Mouse (Mus musculus): ENCODE measurements around the gene Nedd9. TPM values are rescaled to one million over a fixed set of nuclear protein-coding genes. Genes with fewer than 3 reads are reported as not detected.

Gene Nedd9
- polyA plus RNA-seq, 1 experiment from 2014 or later, result 22.9 TPM

DNA sequence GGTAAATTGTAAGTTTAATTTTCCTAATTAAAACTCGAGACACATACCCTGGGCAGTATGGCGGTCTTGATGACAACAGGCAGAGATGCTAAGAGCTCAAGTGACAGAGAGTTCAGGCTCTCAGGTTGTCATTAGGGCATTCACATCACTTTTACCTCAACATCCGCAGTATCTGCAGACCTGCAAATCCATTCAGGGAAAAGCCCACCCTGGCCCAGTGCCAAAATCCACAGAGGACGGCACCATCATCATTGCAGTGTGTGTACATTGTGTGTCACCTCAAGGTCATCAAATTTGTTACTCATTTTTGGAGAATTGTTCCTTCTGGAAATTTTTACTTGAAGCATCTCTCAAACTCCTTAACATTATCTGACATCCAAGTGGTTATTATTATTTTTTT is 102.3 kb downstream of the Nedd9 start:
- H3K27ac ChIP-seq (replicated peaks in 1 of 2; ENCODE audit: control insufficient read depth in 1 of 2, insufficient read depth in 1 of 2, low read depth in 2 of 2, low read length in 2 of 2), result no peak overlapping the region
- 73% methylated on average over 4 of the region's 4 CpGs for WGBS
- no peak for ATAC-seq (ENCODE audit: insufficient number of reproducible peaks, insufficient read depth, low FRiP score, low read depth)
- H3K27me3 ChIP-seq (ENCODE audit: control insufficient read depth, insufficient read depth, low read length), result no peaks in the 10 kb centered on the region
- H3K9me3 ChIP-seq (ENCODE audit: control insufficient read depth, low read length), result no peaks in the 10 kb centered on the region
- H3K4me2 ChIP-seq (ENCODE audit: low read length), result no peak overlapping the region
- H3K4me3 ChIP-seq (ENCODE audit: control insufficient read depth in 1 of 2, insufficient read depth in 1 of 2, low read depth in 1 of 2, low read length in 2 of 2), result no peak overlapping the region
- no peak overlapping the region for H3K9ac ChIP-seq (ENCODE audit: low read length)
- H3K36me3 ChIP-seq (ENCODE audit: control insufficient read depth, insufficient read depth, low read length), result no peaks in the 10 kb centered on the region
- no peaks in the 10 kb centered on the region; a peak in 1 of 4 replicates for H3K4me1 ChIP-seq (ENCODE audit: control insufficient read depth in 2 of 2, insufficient read depth in 2 of 2, low read length in 2 of 2)

- H3K36me3 ChIP-seq (ENCODE audit: control insufficient read depth, insufficient read depth, low read length), result no peaks in the 10 kb centered on the region
- H3K4me2 ChIP-seq (ENCODE audit: low read length), result no peak overlapping the region
- no peak overlapping the region for H3K4me3 ChIP-seq (ENCODE audit: control insufficient read depth in 1 of 2, insufficient read depth in 1 of 2, low read depth in 1 of 2, low read length in 2 of 2)
- no peak overlapping the region for H3K9ac ChIP-seq (ENCODE audit: low read length)
- no peaks in the 10 kb centered on the region for H3K9me3 ChIP-seq (ENCODE audit: control insufficient read depth, low read length)
- H3K27ac ChIP-seq (replicated peaks in 1 of 2; ENCODE audit: control insufficient read depth in 1 of 2, insufficient read depth in 1 of 2, low read depth in 2 of 2, low read length in 2 of 2), result no peak overlapping the region
- H3K27me3 ChIP-seq (ENCODE audit: control insufficient read depth, insufficient read depth, low read length), result no peaks in the 10 kb centered on the region
- H3K4me1 ChIP-seq (ENCODE audit: control insufficient read depth in 2 of 2, insufficient read depth in 2 of 2, low read length in 2 of 2), result no peaks in the 10 kb centered on the region; a peak in 1 of 4 replicates
- no peak for ATAC-seq (ENCODE audit: insufficient number of reproducible peaks, insufficient read depth, low FRiP score, low read depth)
These were observed 104.5 kb downstream of the Nedd9 start for GRCm38 (mm10) chr13:41382635-41383034.

GRCm38 (mm10) chr13:41381806-41382546 is 105.2 kb downstream of the Nedd9 start:
- Histone ChIP-seq H3K27me3 (ENCODE audit: control insufficient read depth, insufficient read depth, low read length) (no peaks in the 10 kb centered on the region), H3K4me1 (ENCODE audit: control insufficient read depth in 2 of 2, insufficient read depth in 2 of 2, low read length in 2 of 2) (no peaks in the 10 kb centered on the region; a peak in 1 of 4 replicates), H3K36me3 (ENCODE audit: control insufficient read depth, insufficient read depth, low read length) (no peaks in the 10 kb centered on the region), H3K27ac (replicated peaks in 1 of 2; ENCODE audit: control insufficient read depth in 1 of 2, insufficient read depth in 1 of 2, low read depth in 2 of 2, low read length in 2 of 2) (no peak overlapping the region), H3K9me3 (ENCODE audit: control insufficient read depth, low read length) (no peaks in the 10 kb centered on the region), H3K4me3 (ENCODE audit: control insufficient read depth in 1 of 2, insufficient read depth in 1 of 2, low read depth in 1 of 2, low read length in 2 of 2) (no peak overlapping the region), H3K4me2 (ENCODE audit: low read length) (no peak overlapping the region), H3K9ac (ENCODE audit: low read length) (no peak overlapping the region)
- no peak for ATAC-seq (ENCODE audit: insufficient number of reproducible peaks, insufficient read depth, low FRiP score, low read depth)
- WGBS, result 83% methylated on average over 5 of the region's 5 CpGs

DNA sequence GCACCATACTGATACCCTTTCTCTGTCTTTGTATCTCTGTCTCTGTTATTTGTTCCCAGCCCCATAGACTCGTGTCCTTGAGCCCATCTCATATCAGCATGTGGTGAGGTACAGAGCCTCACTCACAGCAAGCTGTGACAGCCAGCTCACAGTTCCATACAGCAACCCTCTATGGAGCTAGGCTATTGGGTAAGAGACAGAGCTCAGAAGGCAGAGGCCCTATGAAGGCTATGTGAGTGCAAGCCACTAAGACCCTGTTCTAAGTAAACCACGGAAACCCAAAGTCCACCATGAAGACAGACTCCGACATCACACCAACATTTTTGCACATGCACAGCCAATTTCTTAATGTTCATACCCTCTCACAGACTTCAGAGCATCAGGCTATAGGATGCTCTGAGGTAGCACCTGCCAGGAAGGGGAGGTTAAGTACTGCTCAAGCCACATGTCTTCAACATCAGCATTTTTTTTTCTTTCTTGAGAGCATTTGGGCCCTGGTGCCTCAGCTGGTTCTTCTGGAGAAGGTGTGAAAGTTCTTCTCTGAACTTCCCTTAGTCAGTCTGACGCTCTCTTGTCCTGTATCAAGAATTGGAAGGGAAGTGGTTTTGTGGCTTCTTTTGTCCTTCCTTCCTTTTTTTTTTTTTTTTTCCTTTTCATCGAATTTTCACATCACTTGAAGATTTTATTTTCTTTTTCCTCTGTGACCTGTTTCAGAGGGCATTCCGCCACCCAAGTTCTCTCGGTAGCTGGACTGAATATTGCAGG is 105.9 kb downstream of the Nedd9 start:
- 75% methylated on average over 7 of the region's 7 CpGs for WGBS
- no peak overlapping the region for H3K9ac ChIP-seq (ENCODE audit: low read length)
- no peak for ATAC-seq (ENCODE audit: insufficient number of reproducible peaks, insufficient read depth, low FRiP score, low read depth)

GRCm38 (mm10) chr13:41379951-41380465 is 107.2 kb downstream of the Nedd9 start:
- H3K4me2 ChIP-seq (ENCODE audit: low read length), result no peak overlapping the region
- H3K9me3 ChIP-seq (ENCODE audit: control insufficient read depth, low read length), result no peaks in the 10 kb centered on the region
- WGBS, result 88% methylated on average over 4 of the region's 4 CpGs
- H3K4me1 ChIP-seq (ENCODE audit: control insufficient read depth in 2 of 2, insufficient read depth in 2 of 2, low read length in 2 of 2), result no peaks in the 10 kb centered on the region
- no peak for ATAC-seq (ENCODE audit: insufficient number of reproducible peaks, insufficient read depth, low FRiP score, low read depth)
- H3K27me3 ChIP-seq (ENCODE audit: control insufficient read depth, insufficient read depth, low read length), result no peaks in the 10 kb centered on the region
- no peak overlapping the region for H3K4me3 ChIP-seq (ENCODE audit: control insufficient read depth in 1 of 2, insufficient read depth in 1 of 2, low read depth in 1 of 2, low read length in 2 of 2)
- H3K36me3 ChIP-seq (ENCODE audit: control insufficient read depth, insufficient read depth, low read length), result no peaks in the 10 kb centered on the region
- no peak overlapping the region for H3K27ac ChIP-seq (replicated peaks in 1 of 2; ENCODE audit: control insufficient read depth in 1 of 2, insufficient read depth in 1 of 2, low read depth in 2 of 2, low read length in 2 of 2)
- no peak overlapping the region for H3K9ac ChIP-seq (ENCODE audit: low read length)

More for the DNA sequence above, 105.9 kb downstream of the Nedd9 start:
- Histone ChIP-seq H3K4me3 (ENCODE audit: control insufficient read depth in 1 of 2, insufficient read depth in 1 of 2, low read depth in 1 of 2, low read length in 2 of 2) (no peak overlapping the region), H3K4me1 (ENCODE audit: control insufficient read depth in 2 of 2, insufficient read depth in 2 of 2, low read length in 2 of 2) (no peaks in the 10 kb centered on the region), H3K9me3 (ENCODE audit: control insufficient read depth, low read length) (no peaks in the 10 kb centered on the region), H3K36me3 (ENCODE audit: control insufficient read depth, insufficient read depth, low read length) (no peaks in the 10 kb centered on the region), H3K27ac (replicated peaks in 1 of 2; ENCODE audit: control insufficient read depth in 1 of 2, insufficient read depth in 1 of 2, low read depth in 2 of 2, low read length in 2 of 2) (no peak overlapping the region), H3K27me3 (ENCODE audit: control insufficient read depth, insufficient read depth, low read length) (no peaks in the 10 kb centered on the region), H3K4me2 (ENCODE audit: low read length) (no peak overlapping the region)

DNA sequence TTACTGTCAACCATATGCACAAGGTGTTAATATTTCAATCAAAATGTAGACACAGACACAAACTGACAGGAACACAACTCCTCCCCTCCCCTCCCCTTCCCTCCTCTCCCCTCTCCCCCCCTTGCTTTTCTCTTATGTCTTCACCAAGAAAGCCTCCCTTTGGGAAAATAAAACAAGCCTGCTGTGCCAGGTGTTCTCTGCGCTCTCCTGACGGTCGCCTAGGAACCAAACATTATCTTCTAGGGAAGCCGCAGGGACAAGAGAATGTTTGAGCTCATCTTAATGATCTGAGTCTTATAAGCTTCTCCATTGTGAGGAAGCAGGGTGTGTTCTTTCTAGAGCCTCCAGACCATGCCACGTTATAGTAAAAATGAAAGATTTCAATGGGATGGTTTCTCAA is 108.7 kb downstream of the Nedd9 start:
- Histone ChIP-seq H3K4me2 (ENCODE audit: low read length) (no peak overlapping the region), H3K36me3 (ENCODE audit: control insufficient read depth, insufficient read depth, low read length) (no peaks in the 10 kb centered on the region)
- WGBS, result 76% methylated on average over 5 of the region's 5 CpGs

GRCm38 (mm10) chr13:41377856-41378255 is 109.3 kb downstream of the Nedd9 start:
- no peak overlapping the region for H3K27ac ChIP-seq (replicated peaks in 1 of 2; ENCODE audit: control insufficient read depth in 1 of 2, insufficient read depth in 1 of 2, low read depth in 2 of 2, low read length in 2 of 2)
- no peak for ATAC-seq (ENCODE audit: insufficient number of reproducible peaks, insufficient read depth, low FRiP score, low read depth)
- no peak overlapping the region for H3K9ac ChIP-seq (ENCODE audit: low read length)
- WGBS, result 88% methylated on average over 9 of the region's 9 CpGs
- peaks cover 0 to 2% of the 10 kb centered on the region in 2 experiments; a peak in 1 of 4 replicates for H3K4me1 ChIP-seq (ENCODE audit: control insufficient read depth in 2 of 2, insufficient read depth in 2 of 2, low read length in 2 of 2)
- no peaks in the 10 kb centered on the region for H3K27me3 ChIP-seq (ENCODE audit: control insufficient read depth, insufficient read depth, low read length)
- H3K4me2 ChIP-seq (ENCODE audit: low read length), result no peak overlapping the region
- H3K9me3 ChIP-seq (ENCODE audit: control insufficient read depth, low read length), result no peaks in the 10 kb centered on the region
- no peak overlapping the region for H3K4me3 ChIP-seq (ENCODE audit: control insufficient read depth in 1 of 2, insufficient read depth in 1 of 2, low read depth in 1 of 2, low read length in 2 of 2)
- no peaks in the 10 kb centered on the region for H3K36me3 ChIP-seq (ENCODE audit: control insufficient read depth, insufficient read depth, low read length)

More for the DNA sequence above, 108.7 kb downstream of the Nedd9 start:
- no peaks in the 10 kb centered on the region for H3K9me3 ChIP-seq (ENCODE audit: control insufficient read depth, low read length)
- H3K27me3 ChIP-seq (ENCODE audit: control insufficient read depth, insufficient read depth, low read length), result no peaks in the 10 kb centered on the region
- ATAC-seq (ENCODE audit: insufficient number of reproducible peaks, insufficient read depth, low FRiP score, low read depth), result no peak
- no peak overlapping the region for H3K27ac ChIP-seq (replicated peaks in 1 of 2; ENCODE audit: control insufficient read depth in 1 of 2, insufficient read depth in 1 of 2, low read depth in 2 of 2, low read length in 2 of 2)
- no peak overlapping the region for H3K4me3 ChIP-seq (ENCODE audit: control insufficient read depth in 1 of 2, insufficient read depth in 1 of 2, low read depth in 1 of 2, low read length in 2 of 2)
- no peak overlapping the region for H3K9ac ChIP-seq (ENCODE audit: low read length)
- no peaks in the 10 kb centered on the region for H3K4me1 ChIP-seq (ENCODE audit: control insufficient read depth in 2 of 2, insufficient read depth in 2 of 2, low read length in 2 of 2)
